Mouse (Mus musculus): ENCODE data around the gene Taok1.
"Not testable (repeated sequence)": the region's sequence is repeated elsewhere in the genome, so short reads cannot be mapped to it uniquely, and the experiment has no call there.

Gene Taok1

GRCm38 (mm10) chr11:77590801-77591200 is 16.8 kb downstream of the Taok1 start:
- no peak for DNase-seq (ENCODE audit: extremely low spot score, low read depth, low spot score)

GRCm38 (mm10) chr11:77585201-77585600 is 22.4 kb downstream of the Taok1 start:
- DNase-seq (ENCODE audit: extremely low spot score, low read depth, low spot score): no peak

DNA sequence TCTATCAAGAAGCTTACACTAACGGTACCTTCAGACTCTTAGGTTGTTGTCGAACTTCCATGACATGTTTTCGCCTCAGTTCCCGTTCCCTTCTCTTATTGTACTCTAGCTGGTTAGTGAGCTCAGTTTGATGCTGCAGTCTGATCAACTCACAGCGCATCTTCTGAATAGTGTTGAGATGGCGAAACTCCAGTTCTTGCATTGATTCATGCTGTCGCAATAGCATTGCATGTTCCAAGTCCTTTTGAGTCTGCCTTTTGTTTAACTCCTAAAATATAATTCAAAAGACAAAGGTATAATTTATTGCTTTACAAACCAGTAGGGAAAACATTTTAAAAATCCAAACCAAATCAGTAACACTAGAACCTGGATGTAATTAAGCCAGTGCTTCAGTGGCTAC is 62.4 kb downstream of the Taok1 start:
- DNase-seq (ENCODE audit: extremely low spot score, low read depth, low spot score): no peak

- no peak for DNase-seq (ENCODE audit: extremely low spot score, low read depth, low spot score)
Observed at GRCm38 (mm10) chr11:77532202-77532846, 75.3 kb downstream of the Taok1 start.

GRCm38 (mm10) chr11:77530862-77531261 is 76.8 kb downstream of the Taok1 start:
- DNase-seq (ENCODE audit: extremely low spot score, low read depth, low spot score): no peak

GRCm38 (mm10) chr11:77529644-77530043 is 78.0 kb downstream of the Taok1 start:
- DNase-seq (ENCODE audit: extremely low spot score, low read depth, low spot score): no peak

DNA sequence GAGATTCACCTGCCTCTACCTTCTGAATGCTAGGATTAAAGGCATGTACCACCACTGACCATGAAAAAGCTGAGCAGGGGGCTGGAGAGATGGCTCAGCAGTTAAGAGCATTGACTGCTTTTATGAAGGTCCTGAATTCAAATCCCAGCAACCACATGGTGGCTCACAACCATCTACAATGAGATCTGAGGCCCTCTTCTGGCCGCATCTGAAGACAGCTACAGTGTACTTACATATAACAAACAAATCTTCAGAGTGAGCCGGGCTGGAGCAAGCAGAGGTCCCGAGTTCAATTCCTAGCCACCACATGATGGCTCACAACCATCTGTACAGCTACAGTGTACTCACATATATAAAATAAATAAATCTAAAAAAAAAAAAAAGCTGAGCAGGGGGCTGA is 79.2 kb downstream of the Taok1 start:
- not testable (repeated sequence) for DNase-seq (ENCODE audit: extremely low spot score, low read depth, low spot score)

DNA sequence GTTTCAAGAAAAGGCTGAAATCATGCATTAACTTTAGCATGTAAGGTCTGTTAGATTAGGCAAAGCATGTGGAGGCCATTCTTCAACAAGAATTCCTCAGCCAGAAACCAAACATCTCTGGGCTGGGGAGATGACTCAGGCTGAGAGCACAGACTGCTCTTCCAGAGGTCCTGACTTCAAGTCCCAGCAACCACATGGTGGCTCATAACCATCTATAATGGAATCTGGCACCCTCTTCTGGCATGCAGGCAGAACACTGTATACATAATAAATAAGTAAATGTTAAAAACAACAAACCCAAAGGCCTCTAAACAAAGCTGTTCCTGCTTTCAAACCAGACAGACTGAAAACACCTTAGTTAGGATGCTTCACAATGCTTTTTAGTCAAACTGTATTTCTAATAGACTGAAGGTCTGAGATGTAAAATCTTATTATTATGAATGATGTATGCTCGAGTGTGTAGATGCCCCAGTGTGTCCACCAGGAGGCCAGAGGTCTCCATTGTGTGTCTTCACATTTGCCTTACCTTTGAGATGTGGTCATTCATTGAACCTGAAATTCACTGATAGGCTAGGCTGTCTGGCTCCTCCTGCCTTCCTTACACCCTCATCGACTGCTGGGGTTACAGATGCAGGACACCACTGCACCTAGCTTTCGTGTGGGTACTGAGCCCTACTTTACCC is 81.7 kb downstream of the Taok1 start:
- DNase-seq (ENCODE audit: extremely low spot score, low read depth, low spot score): no peak

DNA sequence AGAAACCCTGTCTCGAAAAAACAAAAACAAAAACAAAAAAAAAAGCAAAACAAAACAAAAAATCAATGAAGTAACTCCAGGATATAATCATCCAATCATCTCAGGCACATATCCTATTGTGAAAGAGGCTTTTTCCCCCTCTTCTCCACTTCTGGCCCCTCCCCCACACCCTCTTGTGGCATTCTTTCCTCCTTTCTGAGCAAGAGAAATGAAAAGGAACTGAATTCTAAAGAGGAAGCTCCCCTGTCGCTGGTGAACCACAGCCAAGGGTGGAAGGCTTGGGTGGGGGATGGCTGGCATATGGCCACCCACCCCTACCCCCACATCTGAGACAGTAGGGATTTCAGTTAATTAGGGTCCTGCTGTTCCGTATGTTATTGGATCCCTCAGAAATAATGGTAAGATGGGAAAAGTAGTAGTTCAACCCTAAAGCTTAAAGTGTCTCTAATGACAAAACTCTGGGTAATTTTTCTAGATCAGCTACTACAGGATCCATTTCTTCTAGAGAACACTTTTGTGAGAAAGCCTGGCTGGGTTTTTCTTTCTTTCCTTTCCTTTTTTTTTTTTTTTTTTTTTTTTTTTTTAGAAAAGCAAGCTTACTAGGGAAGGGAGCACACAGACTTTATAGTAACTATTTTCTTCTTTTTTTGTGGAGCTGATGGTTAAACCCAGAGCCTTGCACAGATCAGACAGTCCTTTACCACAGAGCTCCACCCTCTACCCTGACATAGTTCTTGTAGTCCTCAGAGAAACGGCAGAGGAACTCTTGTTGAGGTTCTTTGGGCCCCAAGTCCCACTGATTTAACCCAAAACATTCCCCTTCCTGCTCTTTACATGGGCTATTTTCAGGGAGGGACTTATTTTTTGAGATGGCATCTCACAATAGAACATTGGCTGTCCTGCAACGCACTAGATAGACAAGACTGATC is 86.8 kb downstream of the Taok1 start:
- no peak for DNase-seq (ENCODE audit: extremely low spot score, low read depth, low spot score)

DNA sequence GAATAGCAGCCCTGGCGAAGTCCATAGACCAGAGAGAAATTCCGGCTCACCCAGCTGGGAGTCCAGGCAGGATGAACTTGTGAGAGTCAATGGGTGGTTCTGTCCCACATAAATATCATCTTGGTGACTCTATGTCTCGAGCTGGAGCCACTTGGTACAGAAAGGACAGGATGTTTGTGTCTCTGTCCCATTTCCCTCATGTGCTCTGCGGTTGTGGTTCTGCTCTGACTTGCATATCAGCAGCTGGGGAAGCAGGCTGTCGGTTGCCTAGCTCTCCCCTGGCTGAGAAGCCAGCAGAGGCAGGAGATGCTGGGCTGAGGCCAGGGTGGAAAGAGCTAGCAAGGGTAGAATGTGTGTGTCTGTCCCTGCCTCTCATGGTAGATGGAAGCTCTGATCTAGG is 88.6 kb downstream of the Taok1 start, which contains the start of gene Gm10392:
Gene Gm10392, minus strand, starts transcription at position 156 of the 400 bp plus-strand sequence.
- DNase-seq (ENCODE audit: extremely low spot score, low read depth, low spot score): no peak

- no peak for DNase-seq (ENCODE audit: extremely low spot score, low read depth, low spot score)
Observed at GRCm38 (mm10) chr11:77518051-77518798, 89.4 kb downstream of the Taok1 start.

- no peak for DNase-seq (ENCODE audit: extremely low spot score, low read depth, low spot score)
Observed at GRCm38 (mm10) chr11:77516553-77517425, 90.8 kb downstream of the Taok1 start.

DNA sequence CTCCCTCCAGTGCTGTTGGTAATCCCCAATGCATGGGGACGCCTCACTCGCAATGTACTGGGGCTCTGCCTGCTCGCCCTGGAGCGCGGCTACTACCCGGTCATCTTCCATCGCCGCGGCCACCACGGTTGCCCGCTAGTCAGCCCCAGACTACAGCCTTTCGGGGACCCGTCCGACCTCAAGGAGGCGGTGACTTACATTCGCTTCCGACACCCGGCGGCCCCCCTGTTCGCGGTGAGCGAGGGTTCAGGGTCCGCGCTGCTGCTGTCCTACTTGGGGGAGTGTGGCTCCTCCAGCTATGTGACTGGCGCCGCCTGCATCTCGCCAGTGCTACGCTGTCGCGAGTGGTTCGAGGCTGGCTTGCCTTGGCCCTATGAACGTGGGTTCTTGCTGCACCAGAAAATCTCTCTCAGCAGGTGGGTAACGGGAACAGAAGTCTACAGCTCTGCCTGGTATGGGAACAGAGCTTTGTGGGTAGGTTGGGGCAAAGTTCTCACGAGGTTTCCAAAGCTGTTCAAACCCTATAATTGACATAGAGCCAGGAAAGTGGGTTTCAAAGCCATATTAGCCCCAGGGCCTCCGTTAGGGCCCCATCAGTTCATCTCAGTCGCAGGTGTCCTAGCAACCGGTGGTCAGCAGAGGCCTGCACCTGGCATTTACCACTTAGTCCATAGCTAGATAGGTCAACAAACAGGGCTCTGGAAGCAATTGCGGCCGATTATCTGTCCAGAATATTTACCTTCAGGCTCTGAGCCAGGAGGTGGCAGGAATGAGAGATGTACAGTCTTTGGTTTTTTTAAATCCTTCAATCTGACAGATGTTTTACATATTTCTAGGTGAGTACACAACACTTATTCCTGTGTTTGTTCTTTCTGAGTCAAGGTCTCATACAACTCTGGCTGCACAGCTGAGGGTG is 91.7 kb downstream of the Taok1 start, which contains the start of gene Trp53i13:
Gene Trp53i13, minus strand, starts transcription at position 344 of the 916 bp plus-strand sequence.
- DNase-seq (ENCODE audit: extremely low spot score, low read depth, low spot score): no peak

DNA sequence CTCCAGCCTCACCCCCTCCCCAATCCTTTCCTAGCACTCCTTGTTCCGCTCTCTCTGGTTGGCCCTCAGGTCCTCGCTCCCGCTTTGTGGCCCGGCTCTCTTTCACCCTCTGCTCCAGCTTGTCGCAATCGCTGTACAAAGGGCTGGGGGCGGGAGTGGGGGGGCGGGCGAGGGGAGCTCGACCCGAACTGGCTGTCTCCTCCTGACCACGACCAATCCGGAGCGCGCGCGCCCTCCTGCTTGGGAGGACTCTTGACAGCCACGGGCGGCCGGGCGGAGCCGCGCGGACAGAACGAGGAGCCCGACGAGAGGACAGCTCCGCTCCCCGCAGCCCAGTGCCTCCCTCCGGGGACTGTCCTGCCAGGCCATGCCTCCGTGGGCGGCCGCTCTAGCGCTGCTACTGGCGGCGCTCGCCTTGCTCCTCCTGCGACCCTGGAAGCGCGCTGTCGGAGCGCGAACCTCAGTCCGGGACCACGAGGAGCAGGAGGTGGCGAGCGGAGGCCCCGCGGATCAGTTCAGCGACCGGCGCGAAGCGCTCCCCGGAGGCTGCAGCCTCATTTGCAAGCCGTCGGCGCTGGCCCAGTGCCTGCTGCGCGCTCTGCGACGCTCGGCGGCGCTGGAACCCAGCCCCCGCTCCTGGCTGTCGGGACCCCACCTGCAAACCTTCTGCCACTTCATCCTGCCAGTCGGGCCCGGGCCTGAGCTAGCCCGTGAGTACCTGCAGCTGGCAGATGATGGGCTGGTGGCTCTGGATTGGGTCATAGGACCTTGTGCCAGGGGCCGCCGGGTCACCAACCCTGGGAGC is 92.6 kb downstream of the Taok1 start, which contains the start of gene Abhd15:
Gene Abhd15, plus strand, starts transcription at position 290 of the 805 bp plus-strand sequence.
- DNase-seq (ENCODE audit: extremely low spot score, low read depth, low spot score): no peak

- DNase-seq (ENCODE audit: extremely low spot score, low read depth, low spot score): no peak
Observed at GRCm38 (mm10) chr11:77514281-77514831, 93.3 kb downstream of the Taok1 start.

- no peak for DNase-seq (ENCODE audit: extremely low spot score, low read depth, low spot score)
Observed at GRCm38 (mm10) chr11:77513811-77514170, 93.8 kb downstream of the Taok1 start.

All from hindlimb bud, embryonic 11.5 days (tissue).